Mouse (Mus musculus) adrenal gland (tissue): ENCODE measurements around the gene Ccdc148.

Experiments
- intact Hi-C: fragments of 180-260 bp; cut with DNase I; formaldehyde crosslinking; loops from one replicate; pipeline ENCODE4 v1.15.1; 2025

The Ccdc148 gene

GRCm38 (mm10) chr2:59053461-59054039 lies 106.9 kb downstream of the Ccdc148 start:
- intact Hi-C loops: no loop called here

- intact Hi-C loops: no loop called here
Observed at GRCm38 (mm10) chr2:59050245-59050824, 110.1 kb downstream of the Ccdc148 start.

DNA sequence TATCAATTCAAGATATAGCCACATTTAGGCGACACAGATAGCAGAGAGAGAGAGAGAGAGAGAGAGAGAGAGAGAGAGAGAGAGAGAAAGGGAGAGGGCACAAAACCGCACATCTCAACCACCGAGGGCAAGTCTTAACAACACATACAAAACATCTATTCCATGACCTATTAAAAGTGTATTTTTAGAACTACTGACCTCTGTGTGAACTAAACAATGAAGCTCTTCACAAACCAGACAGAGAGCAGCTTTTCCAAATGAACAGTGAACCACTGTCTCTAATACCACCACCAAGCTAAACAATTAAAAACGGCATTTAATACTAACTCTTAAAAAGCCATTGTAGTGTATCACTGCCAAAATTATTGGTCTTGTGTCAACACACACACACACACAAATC lies 110.8 kb downstream of the Ccdc148 start:
- intact Hi-C loops: no loop called here

GRCm38 (mm10) chr2:59048775-59049451 lies 111.6 kb downstream of the Ccdc148 start:
- intact Hi-C loops: no loop called here

DNA sequence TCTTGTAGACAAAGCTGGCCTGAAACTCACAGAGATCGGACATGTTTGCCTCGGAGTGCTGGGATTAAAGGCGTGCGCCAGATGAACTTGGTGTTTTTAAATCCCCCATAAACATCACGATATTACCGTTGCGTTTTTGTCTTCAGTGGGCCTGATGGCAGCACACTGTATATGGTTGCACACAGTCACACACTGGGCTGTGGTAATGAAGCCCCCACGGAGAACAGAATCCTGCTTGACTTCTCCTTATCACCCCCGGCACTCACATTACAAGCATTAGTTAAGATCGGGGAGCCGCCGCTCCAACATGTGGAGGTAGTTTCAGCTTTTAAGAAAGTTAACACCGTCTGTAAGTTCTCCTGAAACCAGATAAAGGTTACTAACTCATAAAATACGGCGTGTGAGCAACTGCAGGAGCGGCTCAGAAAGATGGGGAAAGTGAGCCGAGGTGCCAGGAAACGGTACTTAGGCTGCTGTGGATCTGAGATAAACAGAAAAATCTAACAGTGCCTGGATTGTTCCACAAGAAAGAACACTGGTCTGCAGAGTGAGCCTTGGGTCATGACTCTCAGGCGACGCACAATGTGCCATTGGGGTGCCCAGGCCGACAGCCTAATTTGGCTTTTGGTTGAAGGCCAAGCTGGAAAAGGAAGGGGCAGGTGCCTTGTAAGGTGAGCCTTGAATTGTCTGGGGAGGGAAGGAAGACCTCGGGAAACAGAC lies 117.0 kb downstream of the Ccdc148 start:
- intact Hi-C loops: no loop called here

- intact Hi-C loops: no loop called here
Observed at GRCm38 (mm10) chr2:59042616-59043015, 117.9 kb downstream of the Ccdc148 start.

DNA sequence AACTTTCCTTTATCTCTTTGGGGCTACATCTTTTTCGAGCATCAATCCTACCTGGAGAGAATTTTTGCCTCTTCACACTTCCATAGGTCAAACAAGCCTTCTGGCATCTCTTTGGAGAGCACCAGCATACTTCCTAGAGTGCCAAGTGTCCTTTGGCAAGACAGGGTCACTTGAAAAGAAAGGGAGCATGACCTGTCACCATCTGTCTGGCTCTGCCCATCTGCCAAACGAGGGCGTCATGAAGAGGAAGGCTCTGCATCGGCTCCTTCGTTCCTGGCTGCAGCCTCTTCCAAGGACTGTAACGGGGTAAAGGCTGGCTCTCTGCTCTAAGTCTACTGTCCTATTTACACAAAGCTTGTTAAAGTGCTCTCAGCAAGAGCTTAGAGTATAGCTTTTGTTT lies 124.0 kb downstream of the Ccdc148 start:
- intact Hi-C loops: no loop called here

DNA sequence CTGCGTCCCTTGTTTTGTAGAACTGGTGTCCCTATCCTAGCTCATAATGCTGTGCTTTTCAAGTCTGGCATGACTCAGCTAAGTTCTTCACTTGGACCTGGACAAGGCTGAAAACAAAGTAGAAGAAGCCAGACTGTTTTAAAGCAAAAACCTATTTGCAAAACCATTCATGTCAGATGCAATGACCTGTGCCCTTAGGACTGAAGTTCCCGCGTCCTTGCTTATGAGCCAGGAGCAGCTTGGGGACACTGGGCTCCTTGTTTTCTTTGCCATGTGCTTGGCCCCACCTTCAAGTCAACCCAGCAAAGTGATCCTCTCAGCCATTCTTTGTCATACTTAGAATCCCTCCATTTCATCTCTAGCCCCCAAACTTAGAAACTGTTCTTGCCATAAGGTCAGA lies 125.3 kb downstream of the Ccdc148 start:
- intact Hi-C loops: no loop called here

GRCm38 (mm10) chr2:59034281-59034680 lies 126.2 kb downstream of the Ccdc148 start:
- intact Hi-C loops: no loop called here

- intact Hi-C loops: no loop called here
Observed at GRCm38 (mm10) chr2:59024558-59024957, 135.9 kb downstream of the Ccdc148 start.

DNA sequence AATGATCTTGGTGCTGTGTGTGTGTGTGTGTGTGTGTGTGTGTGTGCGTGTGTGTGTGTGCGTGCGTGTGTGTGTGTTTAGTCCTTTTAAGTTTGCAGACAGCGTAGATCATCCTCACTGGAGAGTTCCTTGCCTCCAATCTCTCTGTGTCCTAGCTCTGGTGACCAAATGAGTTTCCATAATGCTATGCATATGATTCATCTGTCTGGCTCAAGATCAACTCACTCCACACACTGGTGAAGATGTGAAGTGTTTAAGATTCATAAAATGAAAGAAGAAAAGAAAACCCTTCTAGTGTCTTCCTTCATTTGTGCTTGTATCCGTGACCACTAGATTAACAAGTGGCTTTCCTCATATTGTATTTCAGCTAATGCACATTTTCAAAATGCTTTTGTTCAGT lies 153.1 kb downstream of the Ccdc148 start:
- intact Hi-C loops: no loop called here

GRCm38 (mm10) chr2:59006567-59007340 lies 153.7 kb downstream of the Ccdc148 start:
- intact Hi-C loops: no loop called here

DNA sequence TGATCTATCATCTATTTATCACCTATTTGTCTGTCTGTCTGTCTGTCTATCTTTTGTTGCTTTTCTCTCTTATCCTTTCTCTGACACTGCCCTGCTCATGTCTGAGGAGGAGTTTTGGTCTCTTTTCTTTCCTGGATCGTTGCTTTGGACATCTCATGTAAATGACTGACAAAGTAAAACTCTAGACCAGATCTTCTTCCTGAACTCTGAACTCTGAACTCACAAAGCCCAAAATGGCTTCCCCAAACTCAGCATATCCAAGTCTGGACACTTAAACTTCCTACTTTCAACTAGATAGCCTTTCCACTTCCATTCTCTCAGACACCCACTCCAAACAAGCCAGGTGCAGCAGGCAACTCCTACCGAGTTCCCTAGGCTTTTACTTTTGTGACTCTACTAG lies 163.3 kb downstream of the Ccdc148 start:
- intact Hi-C loops: no loop called here

- intact Hi-C loops: no loop called here
Observed at GRCm38 (mm10) chr2:58992431-58993191, 167.9 kb downstream of the Ccdc148 start.

- intact Hi-C loops: no loop called here
Observed at GRCm38 (mm10) chr2:58978095-58978494, 182.4 kb downstream of the Ccdc148 start.

DNA sequence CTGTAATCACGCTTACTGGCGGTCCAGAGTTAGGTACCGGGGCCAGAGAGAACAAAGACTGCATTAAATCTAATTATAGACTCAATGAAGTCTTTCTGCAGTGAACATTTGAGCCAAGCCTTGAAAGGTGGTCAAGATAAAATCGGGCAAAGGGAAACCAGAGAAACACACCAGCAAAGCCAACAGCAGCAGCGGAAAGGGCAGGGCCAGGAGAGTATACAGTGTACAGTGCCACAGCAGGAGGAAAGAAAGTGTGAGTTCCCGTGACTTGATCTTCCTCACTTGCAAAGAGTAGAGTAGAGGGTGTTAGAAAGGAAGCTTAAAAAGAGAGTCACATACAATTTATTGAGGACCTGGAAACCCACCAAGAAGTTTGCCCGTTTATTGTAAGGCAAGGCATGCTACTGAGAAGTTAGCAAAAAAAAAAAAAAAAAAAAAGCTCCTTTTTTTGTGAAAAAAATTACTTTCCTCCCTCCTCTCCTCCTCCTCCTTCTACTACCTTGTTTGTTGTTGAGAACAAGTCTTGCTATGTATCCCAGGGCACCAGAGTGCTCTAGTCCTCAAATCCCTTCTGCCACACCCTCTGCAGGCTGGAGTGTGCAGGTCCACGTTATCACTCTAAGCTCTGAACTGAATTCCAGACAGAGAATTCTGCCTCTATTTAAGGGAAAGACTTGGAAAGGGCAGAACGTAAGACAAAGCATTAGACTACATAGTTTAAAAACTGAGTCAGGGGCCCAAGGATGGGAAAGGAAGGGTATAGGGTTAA lies 188.8 kb downstream of the Ccdc148 start:
- intact Hi-C loops: no loop called here

GRCm38 (mm10) chr2:58956770-58957300 lies 203.6 kb downstream of the Ccdc148 start:
- intact Hi-C loops: no loop called here

GRCm38 (mm10) chr2:58956351-58956750 lies 204.1 kb downstream of the Ccdc148 start:
- intact Hi-C loops: no loop called here

- intact Hi-C loops: no loop called here
Observed at GRCm38 (mm10) chr2:58952101-58952500, 208.4 kb downstream of the Ccdc148 start.

DNA sequence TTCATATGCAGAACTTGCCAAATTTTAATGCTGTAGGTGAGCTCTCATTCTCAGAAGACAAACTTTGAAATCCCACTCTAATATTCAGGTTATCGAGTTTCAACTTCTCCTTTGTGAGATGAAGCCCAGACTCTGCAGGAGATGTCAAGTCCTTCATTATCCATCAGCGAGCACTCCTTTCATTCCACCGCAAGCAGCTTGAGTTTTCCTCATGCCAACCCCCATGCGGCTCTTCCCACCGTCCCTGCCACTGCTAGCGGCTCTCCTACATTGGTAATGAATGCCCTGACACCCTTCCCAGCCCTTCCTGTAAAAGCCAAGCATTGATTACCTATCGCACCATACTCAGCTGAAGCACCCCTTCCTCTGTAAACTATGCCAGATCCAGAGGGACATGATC lies 211.7 kb downstream of the Ccdc148 start:
- intact Hi-C loops: no loop called here
